Mouse (Mus musculus): ENCODE measurements around the gene Socs5.
A peak's percentile ranks its signal among the peaks of the same experiment; 100 is the strongest.

Gene Socs5

DNA sequence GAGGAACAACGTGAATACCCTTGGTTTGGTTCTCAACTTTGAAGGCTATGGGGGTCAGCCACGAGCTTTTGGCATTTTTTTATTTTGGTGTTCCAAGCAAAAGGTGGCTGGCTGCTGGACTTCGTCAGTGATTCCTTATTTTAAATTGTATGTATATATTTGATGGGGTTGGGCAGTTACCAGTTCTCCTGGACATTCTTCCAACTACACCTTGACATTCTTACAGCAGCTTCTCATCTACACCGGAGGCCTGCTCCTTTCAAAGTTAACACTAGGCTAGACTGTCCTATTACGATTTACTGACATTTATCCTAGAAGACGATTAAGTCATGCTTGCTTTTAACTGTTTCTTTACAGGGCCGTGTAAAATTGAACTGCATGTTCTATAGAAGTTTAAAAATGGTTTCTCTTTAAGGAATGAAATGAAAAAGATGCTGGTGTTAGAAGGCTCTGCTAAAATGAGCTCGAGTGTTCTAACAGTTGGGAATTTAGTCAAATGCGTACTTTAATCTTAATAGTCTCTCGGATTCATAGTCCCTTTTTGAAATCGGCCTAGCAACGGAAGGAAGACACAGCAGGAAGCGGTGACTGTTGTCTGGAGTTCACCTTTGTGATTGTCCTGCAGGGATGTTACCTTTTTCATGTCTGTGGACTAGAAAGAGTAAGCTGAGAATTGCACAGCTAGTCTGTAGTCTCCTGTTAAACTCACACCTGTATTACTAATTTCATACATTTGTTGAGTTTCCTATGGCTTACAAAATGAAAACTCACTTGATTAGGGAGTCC lies 1.2 kb downstream of the Socs5 start:
- DNase-seq = no peak

DNA sequence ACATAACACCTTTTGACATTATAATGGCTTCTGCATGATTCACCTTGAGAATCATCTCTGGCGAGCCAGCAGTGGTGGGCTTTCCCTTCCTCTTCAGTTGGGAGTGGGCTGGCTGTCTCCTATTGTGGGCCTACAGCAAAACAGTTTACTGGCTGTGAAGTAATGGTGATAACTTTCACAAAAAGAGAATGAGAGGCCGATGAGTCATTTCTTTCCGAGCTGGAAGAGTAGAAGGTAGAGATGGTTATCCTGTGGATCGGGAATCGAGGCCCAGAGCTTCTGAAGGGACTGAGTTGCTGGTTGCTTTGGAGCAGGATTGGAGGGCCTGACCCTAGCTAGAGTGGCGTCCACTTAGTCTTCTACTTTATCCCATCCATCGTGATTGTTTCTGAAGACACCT lies 2.0 kb downstream of the Socs5 start:
- no peak for DNase-seq

DNA sequence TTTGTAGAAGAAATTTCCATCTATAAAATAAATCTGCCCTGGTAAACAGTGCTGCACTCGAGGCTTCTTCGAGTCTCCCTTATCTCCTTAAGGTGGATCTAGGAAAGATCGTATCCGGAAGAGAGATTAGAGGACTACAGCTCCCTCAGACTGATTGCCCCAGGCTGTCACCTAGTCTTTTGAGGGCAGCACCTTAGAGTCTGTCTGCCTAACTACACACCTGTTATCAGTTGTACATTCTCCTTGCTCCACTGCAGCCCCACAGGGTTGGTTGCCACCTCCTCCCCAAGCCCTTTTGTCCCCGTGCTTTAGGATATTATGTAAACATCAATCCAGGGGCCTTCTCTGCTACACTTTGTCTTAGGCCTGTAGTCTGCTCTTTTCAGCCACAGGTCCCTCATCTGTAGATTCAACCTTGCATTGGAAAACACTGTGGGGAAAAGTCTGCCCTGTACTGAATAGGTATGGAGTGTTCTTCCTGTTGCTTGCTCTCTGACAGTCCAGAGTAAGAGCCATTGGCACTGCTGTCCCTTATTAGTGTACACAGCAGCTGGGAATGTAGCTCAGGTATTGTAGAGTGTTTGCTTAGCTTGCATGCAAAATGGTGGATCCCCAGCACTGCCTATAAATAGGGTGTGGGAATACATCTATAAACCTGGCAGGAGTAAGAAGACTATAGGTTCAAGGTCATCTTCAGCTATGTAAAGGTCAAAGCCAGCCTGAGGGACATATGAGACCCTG lies 5.5 kb downstream of the Socs5 start:
- no peak for DNase-seq

DNA sequence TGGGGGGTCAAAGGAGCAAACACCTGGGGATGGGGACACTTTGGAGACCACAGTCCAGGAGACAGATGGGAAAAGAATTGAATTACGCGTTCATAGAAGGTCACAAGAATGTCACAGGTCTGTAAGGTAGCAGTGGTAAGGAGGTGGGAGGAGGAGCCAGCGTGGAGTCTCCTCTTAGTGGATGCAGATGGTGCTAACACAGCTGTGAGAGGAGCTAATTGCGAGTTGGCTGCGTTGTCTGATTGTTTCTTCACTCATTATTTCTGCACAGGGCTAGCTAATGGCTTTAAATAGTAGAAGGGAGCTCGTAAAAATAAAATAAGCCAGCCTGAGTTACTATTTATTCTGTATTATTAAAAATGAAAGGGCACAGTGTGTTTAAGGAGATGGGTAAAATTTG lies 8.1 kb downstream of the Socs5 start:
- DNase-seq = no peak

DNA sequence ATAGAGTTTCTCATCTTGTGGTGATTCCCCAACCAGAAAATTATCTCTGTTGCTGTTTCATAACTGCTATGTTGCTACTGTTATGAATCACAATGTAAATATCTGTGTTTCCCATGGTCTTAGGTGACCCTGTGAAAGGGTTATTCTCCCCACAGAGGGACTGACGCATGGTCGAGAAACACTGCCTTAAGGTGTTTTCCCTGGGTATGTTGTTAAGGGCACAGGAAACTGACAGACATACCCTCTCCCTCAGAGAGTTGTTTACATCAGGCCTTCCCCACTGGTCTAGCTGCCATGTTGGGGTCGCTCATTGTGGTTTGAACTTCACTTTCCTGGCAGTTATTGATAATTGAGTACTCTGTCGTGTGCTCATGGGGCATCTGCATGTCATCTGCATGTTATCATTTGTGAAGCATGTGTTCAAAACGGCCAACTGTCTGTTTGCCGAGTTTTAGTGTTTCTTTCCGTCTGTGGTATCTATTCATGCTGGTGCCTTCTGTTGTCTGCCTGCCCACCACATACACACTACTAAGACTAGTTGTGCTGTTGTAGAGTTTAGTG lies 11.6 kb downstream of the Socs5 start:
- DNase-seq = no peak

DNA sequence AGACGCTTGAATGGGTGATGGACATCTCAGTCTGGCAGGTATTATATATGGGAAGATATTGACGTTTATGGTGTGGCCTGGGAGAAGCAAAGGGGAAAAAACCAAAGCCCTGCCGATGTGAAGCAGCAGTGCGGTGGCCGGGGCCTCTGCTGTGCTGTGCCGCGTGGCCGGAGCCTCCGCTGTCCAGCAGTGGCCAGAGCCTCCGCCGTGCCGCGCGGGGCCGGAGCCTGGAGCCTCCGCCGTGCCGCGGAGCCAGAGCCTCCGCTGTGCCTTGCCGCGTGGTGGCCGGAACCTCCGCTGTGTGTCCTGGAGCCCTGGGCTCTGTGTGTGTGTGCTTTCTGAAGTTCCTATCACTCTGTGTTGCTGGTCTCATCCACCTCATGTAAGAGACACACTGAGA lies 17.9 kb downstream of the Socs5 start:
- DNase-seq = no peak

DNA sequence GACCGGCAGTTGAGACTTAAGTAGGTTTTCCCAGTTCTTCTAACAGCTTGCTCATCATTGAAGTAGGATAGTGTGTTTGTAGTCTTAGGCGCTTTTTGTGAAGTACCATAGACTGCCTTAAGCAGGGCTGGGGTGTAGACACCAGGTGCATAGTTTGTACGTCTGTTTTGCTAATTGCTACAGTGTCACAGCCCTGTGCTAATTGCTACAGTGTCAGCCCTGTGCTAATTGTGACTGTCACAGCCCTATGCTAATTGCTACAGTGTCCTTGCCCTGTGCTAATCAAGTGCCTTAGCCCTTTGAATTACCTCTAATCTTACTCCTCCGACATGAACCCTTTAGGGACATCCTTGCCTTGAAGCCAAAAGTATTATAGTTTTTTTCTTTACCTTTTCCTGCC lies 24.8 kb downstream of the Socs5 start:
- no peak for DNase-seq

DNA sequence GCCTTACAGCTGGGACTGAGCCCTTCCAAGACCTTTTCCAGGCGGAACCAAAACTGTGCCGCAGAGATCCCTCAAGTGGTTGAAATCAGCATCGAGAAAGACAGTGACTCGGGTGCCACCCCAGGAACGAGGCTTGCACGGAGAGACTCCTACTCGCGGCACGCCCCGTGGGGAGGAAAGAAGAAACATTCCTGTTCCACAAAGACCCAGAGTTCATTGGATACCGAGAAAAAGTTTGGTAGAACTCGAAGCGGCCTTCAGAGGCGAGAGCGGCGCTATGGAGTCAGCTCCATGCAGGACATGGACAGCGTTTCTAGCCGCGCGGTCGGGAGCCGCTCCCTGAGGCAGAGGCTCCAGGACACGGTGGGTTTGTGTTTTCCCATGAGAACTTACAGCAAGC lies 26.3 kb downstream of the Socs5 start:
- DNase-seq = no peak

DNA sequence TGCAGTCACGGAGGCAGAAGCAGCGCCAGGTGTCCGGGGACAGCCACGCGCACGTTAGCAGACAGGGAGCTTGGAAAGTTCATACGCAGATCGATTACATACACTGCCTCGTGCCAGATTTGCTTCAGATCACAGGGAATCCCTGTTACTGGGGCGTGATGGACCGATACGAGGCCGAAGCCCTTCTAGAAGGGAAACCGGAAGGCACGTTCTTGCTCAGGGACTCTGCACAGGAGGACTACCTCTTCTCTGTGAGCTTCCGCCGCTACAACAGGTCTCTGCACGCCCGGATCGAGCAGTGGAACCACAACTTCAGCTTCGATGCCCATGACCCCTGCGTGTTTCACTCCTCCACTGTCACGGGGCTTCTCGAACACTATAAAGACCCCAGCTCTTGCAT lies 27.2 kb downstream of the Socs5 start:
- DNase-seq = no peak

DNA sequence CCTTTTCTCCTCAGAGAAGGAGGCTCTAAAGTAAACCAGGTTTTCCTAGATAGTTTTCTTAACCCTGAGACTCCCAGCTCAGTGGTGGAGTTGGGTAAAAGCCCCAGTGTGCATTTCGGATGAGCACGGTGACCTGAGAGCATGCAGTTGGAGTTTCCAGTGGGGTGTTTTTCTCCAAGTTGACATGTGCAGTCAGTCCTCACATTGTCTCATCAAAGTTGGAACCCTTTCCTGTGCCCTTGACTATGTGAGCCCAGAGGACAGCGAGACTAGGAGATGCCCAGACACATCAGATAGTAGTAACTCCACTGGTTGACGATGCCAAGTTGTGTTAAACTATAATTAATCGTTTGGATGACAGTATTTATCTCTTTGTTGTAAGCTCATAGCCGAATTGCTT lies 28.3 kb downstream of the Socs5 start:
- DNase-seq = no peak

DNA sequence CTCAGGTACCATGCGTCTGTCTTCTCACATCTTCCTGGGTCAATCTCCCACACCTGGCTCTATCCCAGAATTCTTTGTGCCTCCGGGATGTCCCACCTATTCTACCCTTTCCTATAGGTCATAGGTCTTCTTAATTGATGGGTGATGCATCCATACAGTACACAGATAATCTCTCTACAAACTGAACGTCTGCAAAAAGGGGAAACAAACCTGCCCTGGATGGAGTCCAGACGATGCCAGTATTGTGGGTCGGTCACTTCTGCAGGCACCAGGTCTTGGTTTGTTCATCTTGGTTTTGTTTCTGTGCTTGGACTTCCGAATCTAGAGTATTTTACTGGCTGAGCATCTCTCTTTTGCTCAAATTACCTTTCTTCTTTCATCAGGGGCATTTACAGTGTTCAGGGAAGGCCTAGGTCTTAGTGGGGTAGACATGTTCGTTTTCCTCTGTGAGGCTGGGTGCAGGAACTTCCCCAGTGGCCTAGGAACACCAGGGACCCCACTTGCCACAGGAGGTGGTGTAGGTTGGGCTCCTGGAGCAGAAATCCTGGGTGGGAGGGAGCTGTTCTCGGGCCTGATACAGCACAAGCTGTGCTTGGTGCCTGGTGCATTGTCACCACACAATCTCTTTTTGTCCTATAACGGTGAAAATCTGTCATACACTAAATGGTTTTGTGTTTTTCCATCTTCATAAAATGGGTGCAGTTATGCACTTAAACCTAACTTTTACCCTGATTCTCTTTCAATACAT lies 33.9 kb downstream of the Socs5 start:
- no peak for DNase-seq

DNA sequence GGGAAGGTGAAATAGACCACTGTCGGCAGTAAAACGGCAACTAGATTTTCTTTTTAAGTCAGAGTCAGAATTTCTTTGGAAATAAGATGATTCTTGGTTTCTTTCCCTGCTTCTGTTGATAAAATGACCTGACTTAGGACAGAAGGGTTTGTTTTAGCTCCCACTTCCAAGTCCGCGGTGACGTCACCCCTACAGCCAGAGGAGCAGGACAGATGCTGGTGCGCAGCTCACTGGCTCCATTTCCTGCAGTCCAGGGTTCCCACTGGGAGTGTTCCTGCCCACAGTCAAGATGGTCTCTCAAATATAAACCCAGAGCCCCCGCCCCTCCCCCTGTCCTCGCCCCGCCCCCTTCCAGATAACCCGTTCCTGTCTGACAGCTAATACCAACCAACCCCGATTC lies 34.8 kb downstream of the Socs5 start:
- no peak for DNase-seq

DNA sequence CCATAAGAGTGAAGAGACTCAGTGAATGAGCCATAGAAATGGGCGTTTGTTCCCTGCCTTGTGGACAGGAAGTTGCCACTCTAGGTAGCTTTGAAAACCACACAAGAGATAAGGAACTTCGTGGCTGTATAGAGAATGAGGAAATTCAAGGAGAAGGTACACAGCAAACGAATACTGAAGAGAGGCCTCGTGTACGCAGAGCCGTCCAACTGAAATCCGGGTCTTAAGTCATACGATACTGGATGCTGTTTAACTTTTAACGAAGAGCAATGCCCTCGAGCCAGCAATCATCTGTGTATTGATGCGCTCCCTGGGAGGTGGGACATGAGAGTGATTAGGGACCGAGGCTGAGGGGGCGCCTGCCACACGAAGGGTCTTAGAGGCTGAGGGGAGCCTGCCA lies 35.7 kb downstream of the Socs5 start:
- DNase-seq = no peak

DNA sequence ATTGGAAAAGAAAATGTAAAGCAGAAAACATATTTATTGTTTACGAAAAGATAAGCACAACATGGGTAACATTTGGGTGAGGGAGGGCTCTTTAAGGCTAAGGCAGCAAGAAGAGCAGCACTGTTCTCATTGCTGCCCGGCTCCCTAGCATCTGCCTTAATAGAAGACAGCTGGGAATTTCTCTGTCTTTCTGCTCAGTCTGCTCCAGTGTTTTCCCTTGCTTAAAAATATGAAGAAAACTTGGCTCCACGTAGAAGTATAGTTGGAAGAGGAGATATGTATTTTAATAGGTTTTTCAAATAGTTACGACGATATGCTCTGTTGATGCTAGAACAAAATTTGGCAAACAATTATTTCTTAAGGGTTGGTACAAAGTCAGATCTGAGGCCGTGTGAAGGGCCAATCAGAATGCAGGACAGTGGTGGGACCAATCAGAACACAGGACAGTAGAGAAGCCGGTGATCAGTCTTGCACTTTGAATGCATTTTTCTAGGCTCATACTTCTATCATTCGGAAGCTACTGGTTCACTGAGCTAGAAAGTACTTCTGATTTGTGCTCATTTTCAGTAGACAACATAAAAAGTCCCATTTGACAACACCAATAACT lies 39.0 kb downstream of the Socs5 start:
- DNase-seq = no peak

DNA sequence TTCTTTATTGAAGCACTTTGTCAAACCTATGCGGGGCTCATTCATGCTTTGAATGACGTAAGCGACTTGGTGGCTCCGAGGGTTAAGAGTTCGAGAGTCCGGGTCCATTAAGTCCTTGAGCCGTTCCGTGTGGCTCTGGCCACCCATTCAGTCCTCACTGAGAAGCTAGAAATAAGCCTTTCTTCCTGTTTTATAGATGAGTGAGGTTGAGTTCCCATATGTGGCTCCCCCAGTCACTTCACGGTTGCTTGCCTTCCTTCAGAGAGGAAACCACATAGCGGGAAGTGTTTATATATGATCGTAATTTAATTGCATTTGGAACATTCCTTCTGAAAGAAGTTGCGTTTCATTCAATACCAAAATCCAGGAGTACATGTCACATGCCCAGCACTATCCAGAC lies 42.3 kb downstream of the Socs5 start:
- DNase-seq = no peak

DNA sequence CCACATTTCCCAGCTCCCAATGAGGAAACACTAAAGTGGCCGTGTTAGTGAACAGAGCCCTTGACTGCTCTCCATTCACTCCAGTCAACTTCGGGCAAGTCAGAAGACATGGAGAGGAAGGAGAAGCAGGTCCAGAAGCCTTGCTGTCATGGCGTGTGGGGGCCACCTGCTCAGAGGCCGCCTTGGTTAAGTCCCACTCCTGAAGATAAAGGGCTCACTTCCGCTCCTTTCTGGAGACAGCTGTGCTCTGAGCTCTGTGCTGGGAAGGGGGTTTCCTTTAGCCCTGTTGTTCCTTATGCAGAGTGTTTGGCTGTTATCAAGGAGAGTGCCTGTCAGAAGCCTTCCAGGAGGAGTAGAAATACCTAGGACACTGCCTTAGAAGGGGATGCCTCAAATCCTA lies 45.5 kb downstream of the Socs5 start:
- peak; percentile 62 for DNase-seq

DNA sequence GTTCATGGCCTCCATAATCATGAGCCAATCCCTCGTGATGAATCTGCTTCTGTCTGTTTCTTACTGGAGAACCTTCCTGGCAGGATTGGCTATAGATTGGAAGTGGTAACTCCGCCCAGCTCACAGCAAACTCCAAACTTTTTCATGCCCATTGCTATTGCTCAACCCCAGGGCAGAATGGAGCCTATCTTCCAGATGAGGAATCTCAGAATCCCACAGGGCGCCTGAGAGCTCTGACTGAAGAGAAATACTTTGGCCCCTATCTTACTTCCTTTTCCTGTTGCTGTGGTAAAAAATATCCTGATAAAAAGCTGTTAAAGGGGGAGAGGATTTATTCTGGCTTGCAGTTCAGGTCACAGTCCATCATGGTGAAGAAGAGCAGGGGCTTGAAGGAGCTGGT lies 48.2 kb downstream of the Socs5 start:
- DNase-seq = no peak

DNA sequence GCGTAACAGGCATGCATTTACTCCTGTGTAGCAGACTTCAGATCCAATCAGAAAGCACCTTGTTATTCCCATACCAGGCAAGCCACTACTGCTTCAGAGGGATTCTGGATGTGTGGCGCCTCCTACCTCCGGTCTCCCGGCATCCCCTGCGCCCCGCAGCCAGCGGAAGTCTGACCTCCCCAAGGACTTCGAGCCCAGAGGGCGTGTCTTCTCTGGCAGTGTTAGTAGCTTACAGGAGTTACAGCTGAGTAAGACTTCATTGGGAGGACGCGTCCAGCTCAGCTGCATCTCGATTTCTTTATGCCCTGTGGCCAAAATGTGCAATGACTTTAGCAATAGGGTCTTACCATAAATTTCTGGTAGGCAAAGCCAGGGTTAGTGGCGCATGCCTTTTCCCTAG lies 50.3 kb downstream of the Socs5 start:
- no peak for DNase-seq

DNA sequence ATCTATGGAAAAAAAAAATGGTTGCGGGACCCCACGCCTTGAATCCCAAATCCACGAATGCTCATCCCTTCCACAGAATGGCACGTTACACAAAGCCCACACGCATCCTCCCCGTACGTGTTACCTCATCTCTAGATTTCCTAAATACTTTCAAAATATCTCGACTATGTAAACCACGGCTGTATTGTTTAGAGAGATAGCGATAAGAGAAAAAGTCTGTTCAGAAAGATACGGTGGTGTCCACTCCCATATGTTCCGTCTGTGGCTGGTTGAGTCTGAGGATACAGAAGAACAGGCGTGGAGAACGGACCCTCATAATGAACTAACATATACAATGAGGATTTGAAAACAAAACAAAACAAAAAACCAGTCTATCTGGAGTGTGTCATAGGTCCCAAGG lies 51.1 kb downstream of the Socs5 start:
- DNase-seq = no peak

DNA sequence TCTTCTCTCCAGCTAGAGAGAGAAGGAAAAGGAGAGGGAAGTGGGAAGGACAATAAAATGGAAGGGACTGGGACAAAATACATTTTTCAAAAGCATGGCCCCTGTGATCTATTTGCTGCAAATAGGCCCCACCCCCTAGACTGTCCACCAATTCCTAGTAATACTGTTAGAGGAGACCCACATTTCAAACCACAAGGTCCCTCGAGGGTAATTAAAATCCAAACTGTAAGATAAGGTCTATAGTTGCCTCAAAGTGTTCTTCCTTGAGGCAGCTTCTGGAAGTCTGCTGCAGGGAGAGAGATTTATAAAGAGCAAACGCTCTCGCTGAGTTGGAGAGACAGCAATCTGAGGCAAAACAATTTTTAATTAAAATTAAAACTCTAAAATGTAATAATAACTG lies 52.8 kb downstream of the Socs5 start:
- DNase-seq = no peak

DNA sequence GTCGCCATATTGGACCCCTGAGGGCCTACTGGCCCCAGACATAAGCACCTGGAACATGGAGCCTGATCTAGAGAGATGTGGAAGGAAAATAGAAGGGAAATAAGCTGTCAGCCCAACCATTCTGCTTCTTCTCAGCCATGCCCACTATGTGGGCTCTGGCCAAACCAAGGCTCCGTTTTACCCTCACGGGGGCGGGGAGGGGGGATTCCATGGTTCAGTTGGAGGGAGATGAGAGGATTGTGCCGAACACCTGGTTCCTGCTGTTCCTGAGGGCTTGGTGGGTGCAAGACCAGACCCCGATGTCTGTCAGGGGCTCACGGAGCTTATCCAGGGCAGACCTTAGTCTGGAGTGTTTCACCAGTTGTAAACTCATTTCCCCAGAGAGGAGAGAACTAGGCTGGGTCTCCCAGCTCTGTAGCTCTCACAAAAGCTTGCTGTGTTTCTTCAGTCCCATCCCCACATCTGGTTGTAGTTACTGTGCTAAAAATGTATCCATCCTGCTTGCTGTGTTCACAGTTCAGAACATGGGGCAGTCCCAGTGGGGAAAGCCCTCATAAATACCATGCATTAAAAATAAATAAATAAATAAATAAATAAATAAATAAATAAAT lies 56.9 kb downstream of the Socs5 start:
- DNase-seq = no peak

DNA sequence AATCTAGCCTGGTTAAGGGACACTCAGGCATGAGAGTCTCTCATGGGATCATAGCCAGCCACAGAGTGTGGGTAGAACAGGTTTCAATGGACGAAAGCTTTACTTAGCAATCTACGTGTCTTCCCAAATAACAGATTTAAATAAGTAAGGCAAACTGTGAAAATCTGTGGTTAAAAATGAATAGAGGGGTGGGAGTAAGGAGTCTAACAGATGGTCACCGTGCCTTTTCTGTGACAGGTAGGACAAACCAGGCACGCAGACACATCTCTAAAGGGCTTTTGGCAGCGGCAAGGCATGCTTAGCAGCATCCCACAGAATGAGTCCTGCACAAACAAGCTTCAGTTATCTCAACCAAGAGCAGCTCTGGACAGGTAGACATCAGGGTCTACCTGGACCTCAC lies 59.9 kb downstream of the Socs5 start:
- no peak for DNase-seq

DNA sequence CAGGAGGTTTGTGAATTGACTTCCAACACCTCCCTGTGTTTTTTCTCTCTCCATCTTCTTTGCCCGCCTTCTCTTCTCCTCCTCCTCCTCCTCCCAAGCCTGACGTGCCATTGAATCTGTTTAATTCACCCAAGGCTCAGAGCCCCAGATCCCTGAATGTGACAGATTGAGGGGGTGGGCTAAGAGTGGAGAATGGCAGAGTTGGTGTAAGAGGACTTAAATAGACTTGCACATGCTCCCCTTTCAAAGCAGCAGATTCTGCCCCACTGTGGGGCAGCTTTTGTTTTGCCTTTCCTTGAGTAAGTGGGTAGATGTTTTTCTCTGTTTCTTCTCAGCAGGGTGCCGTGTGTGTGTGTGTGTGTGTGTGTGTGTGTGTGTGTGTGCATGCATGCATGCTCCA lies 61.6 kb downstream of the Socs5 start:
- DNase-seq = no peak
